Mouse (Mus musculus): Measurements from ENCODE around the gene Fam117b.

GRCm38 (mm10) chr1:59987399-59988040 lies 74.7 kb downstream of the Fam117b start:
- TF ChIP-seq EP300 (IDR thresholded peaks at IDR 0.05; ENCODE audit: low read depth) (no peak), CTCF (IDR thresholded peaks at IDR 0.05; ENCODE audit: low read depth) (no peak)
